Mouse (Mus musculus) intestine, postnatal 0 days (tissue): ENCODE measurements around the gene Vps45. TPM values are rescaled to one million over a fixed set of nuclear protein-coding genes. Genes with fewer than 3 reads are reported as not detected.
"Not testable (repeated sequence)": the region's sequence is repeated elsewhere in the genome, so short reads cannot be mapped to it uniquely, and the experiment has no call there.

ENCODE experiments used
- ATAC-seq: fragments of 200-750 bp; cut with Nextera tagmentation; 2 replicates; pipeline ENCODE4 v1.8.0; 2017; ENCODE audit warnings: mild to moderate bottlenecking, moderate TSS enrichment, moderate library complexity
- H3K27ac ChIP-seq: fragments of 300-500 bp; sonication (generic); 2 replicates; pipeline ENCODE4 v1.5.1; 2014; ENCODE audit warnings: mild to moderate bottlenecking, low read depth, low read length, moderate library complexity
- H3K27me3 ChIP-seq: fragments of 300-500 bp; sonication (generic); replicated peaks from 2 replicates; pipeline ENCODE4 v1.6.1; 2014; ENCODE audit warnings: low read length, mixed read lengths; ENCODE audit not compliant: control insufficient read depth, insufficient read depth
- H3K36me3 ChIP-seq: fragments of 300-500 bp; sonication (generic); 2 replicates; pipeline ENCODE4 v1.6.1; 2014; ENCODE audit warnings: mild to moderate bottlenecking, moderate library complexity; ENCODE audit not compliant: control insufficient read depth, insufficient read depth
- H3K4me1 ChIP-seq: fragments of 300-500 bp; sonication (generic); replicated peaks from 2 replicates; pipeline ENCODE4 v1.6.1; 2014; ENCODE audit warnings: antibody characterized with exemption, low read length, mixed read lengths; ENCODE audit not compliant: control insufficient read depth, insufficient read depth
- H3K4me2 ChIP-seq: fragments of 300-500 bp; sonication (generic); replicated peaks from 2 replicates; pipeline ENCODE4 v1.6.1; 2014; ENCODE audit warnings: low read depth, mild to moderate bottlenecking, moderate library complexity
- H3K4me3 ChIP-seq: fragments of 300-500 bp; sonication (generic); 2 replicates; pipeline ENCODE4 v1.5.1; 2014; ENCODE audit warnings: low read depth, low read length
- H3K9ac ChIP-seq: fragments of 300-500 bp; sonication (generic); 2 replicates; pipeline ENCODE4 v1.6.1; 2014; ENCODE audit warnings: mild to moderate bottlenecking, low read depth, low read length
- H3K9me3 ChIP-seq: fragments of 300-500 bp; sonication (generic); 2 replicates; pipeline ENCODE4 v1.6.1; 2016; ENCODE audit warnings: mixed run types; ENCODE audit not compliant: control insufficient read depth
- CTCF ChIP-seq: sonication (generic); IDR thresholded peaks from 2 replicates; pipeline ENCODE4 v1.5.1; 2016; ENCODE audit warnings: low read depth, mild to moderate bottlenecking, control low read depth, antibody characterized with exemption, moderate library complexity
- WGBS: fragments of 180-500 bp; shearing (Covaris S2); extraction: QIAGEN DNeasy Blood & Tissue Kit; methylation state at CpG from one replicate; pipeline ENCODE4 v1.1.7; 2014; 5-methylcytosine and 5-hydroxymethylcytosine counted together
- polyA plus RNA-seq: library from polyadenylated mRNA; unstranded; fragments of >200 nt; fragmentation: Nextera tagmentation; extraction: Ambion mirVana; gene quantifications from 2 replicates; pipeline ENCODE4 v1.2.1, GENCODE M21; 2015

The Vps45 gene
- polyA plus RNA-seq, 1 experiment from 2014 or later: 22.5 TPM

- Histone ChIP-seq H3K27ac (no peak overlapping the region), H3K9me3 (no peaks in the 10 kb centered on the region), H3K4me1 (peaks cover 1% of the 10 kb centered on the region; the same call in 1 of the 2 replicates), H3K9ac (no peak overlapping the region), H3K27me3 (no peaks in the 10 kb centered on the region), H3K36me3 (no peaks in the 10 kb centered on the region), H3K4me2 (no peak overlapping the region), H3K4me3 (no peak overlapping the region)
- ATAC-seq: no peak
- TF ChIP-seq CTCF: no peak
- 78% methylated on average over 12 of the region's 12 CpGs for WGBS
These were observed 77.8 kb downstream of the Vps45 start for GRCm38 (mm10) chr3:95980276-95980970.

- WGBS: 80% methylated on average over 9 of the region's 9 CpGs
- Histone ChIP-seq H3K4me1 (no peaks in the 10 kb centered on the region), H3K4me2 (no peak overlapping the region), H3K9ac (no peak overlapping the region), H3K27ac (no peak overlapping the region), H3K27me3 (peaks cover 8% of the 10 kb centered on the region), H3K9me3 (no peaks in the 10 kb centered on the region), H3K4me3 (no peak overlapping the region), H3K36me3 (no peaks in the 10 kb centered on the region)
- ATAC-seq: no peak
- TF ChIP-seq CTCF: no peak
These were observed 80.0 kb downstream of the Vps45 start for GRCm38 (mm10) chr3:95978265-95978664.

GRCm38 (mm10) chr3:95977587-95977986, 80.7 kb downstream of the Vps45 start:
- not testable (repeated sequence) for H3K4me1 ChIP-seq, H3K9ac ChIP-seq, H3K27ac ChIP-seq, H3K27me3 ChIP-seq, H3K4me3 ChIP-seq, H3K9me3 ChIP-seq, ATAC-seq, H3K4me2 ChIP-seq, H3K36me3 ChIP-seq
- 90% methylated on average over 7 of the region's 7 CpGs for WGBS

GRCm38 (mm10) chr3:95977079-95977478, 81.2 kb downstream of the Vps45 start:
- no peak for ATAC-seq
- Histone ChIP-seq H3K27ac (no peak overlapping the region), H3K9ac (no peak overlapping the region), H3K4me1 (no peaks in the 10 kb centered on the region), H3K4me3 (no peak overlapping the region), H3K9me3 (no peaks in the 10 kb centered on the region), H3K4me2 (no peak overlapping the region), H3K27me3 (peaks cover 8% of the 10 kb centered on the region), H3K36me3 (no peaks in the 10 kb centered on the region)
- no peak for TF ChIP-seq CTCF
- whole genome bisulfite sequencing: 53% methylated on average over 3 of the region's 3 CpGs

- H3K27me3 ChIP-seq: peaks cover 8% of the 10 kb centered on the region
- peak overlapping the region; percentile 13 for H3K4me3 ChIP-seq
- 8% methylated on average over 34 of the region's 34 CpGs for WGBS
- no peak for ATAC-seq
- no peaks in the 10 kb centered on the region for H3K36me3 ChIP-seq
- no peak for TF ChIP-seq CTCF
- H3K9ac ChIP-seq: no peak overlapping the region
- H3K9me3 ChIP-seq: no peaks in the 10 kb centered on the region
- no peaks in the 10 kb centered on the region for H3K4me1 ChIP-seq
- peak overlapping the region; percentile 53 for H3K4me2 ChIP-seq
- H3K27ac ChIP-seq: no peak overlapping the region
These were observed 85.2 kb downstream of the Vps45 start for GRCm38 (mm10) chr3:95972873-95973634.

- Histone ChIP-seq H3K9me3 (no peaks in the 10 kb centered on the region), H3K27ac (no peak overlapping the region), H3K4me3 (peak overlapping the region; percentile 13), H3K4me1 (no peaks in the 10 kb centered on the region), H3K4me2 (peak overlapping the region; percentile 53), H3K9ac (no peak overlapping the region), H3K36me3 (no peaks in the 10 kb centered on the region), H3K27me3 (peaks cover 8% of the 10 kb centered on the region)
- no peak for ATAC-seq
- TF ChIP-seq CTCF: no peak
- 78% methylated on average over 12 of the region's 12 CpGs for WGBS
These were observed 85.9 kb downstream of the Vps45 start for GRCm38 (mm10) chr3:95972251-95972872.

GRCm38 (mm10) chr3:95970661-95971060, 87.6 kb downstream of the Vps45 start:
- H3K4me1 ChIP-seq, H3K27me3 ChIP-seq, H3K36me3 ChIP-seq, H3K9me3 ChIP-seq, H3K4me2 ChIP-seq, H3K4me3 ChIP-seq, H3K27ac ChIP-seq, ATAC-seq, H3K9ac ChIP-seq: not testable (repeated sequence)
- 68% methylated on average over 6 of the region's 7 CpGs for WGBS
